Mouse (Mus musculus): ENCODE results near the gene Plcg2.

The Plcg2 gene

GRCm38 (mm10) chr8:117547945-117548344 is 49.9 kb downstream of the Plcg2 start:
- no peak for DNase-seq (ENCODE audit: low spot score)

DNA sequence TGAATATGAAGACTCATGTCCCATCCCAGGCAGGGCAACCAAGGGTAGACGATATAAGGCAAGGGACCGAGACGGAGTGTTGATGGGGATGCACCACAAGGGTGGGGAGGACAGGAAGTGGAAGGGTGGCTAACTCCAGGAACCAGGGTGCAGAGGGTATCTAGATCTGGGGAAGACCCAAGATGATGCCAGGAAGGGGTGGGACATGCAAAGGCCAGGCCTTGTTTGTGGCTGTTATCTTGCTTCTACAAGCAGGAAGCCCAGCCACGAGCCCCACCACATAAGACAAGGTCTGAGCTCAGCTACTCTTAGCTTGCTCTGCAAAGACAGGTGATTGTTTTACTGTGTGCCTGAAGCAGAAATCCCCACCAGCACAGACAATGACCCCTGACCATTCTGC is 50.4 kb downstream of the Plcg2 start:
- DNase-seq (ENCODE audit: low spot score), result peak; percentile 12

DNA sequence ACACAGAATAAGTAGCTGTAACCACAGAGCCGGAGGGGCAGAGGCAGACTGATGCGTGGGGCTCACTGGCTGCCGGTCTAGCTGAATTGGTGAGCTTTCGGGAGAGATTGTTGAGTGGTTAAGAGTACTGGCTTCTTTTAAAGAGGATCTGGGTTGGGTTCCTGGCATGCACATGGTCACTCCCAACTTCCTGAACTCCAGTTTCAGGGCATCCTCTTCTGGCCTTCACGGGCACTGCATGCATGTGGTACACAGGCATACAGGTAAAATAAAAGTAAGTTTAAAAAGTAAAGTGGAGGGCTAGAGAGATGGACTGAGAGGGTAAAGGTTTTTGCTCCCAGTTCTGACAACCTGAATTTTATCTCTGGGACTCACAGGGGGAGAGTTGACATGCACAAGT is 52.4 kb downstream of the Plcg2 start:
- DNase-seq (ENCODE audit: low spot score), result no peak

- DNase-seq (ENCODE audit: low spot score), result no peak
These were observed 62.9 kb downstream of the Plcg2 start for GRCm38 (mm10) chr8:117561014-117561413.

DNA sequence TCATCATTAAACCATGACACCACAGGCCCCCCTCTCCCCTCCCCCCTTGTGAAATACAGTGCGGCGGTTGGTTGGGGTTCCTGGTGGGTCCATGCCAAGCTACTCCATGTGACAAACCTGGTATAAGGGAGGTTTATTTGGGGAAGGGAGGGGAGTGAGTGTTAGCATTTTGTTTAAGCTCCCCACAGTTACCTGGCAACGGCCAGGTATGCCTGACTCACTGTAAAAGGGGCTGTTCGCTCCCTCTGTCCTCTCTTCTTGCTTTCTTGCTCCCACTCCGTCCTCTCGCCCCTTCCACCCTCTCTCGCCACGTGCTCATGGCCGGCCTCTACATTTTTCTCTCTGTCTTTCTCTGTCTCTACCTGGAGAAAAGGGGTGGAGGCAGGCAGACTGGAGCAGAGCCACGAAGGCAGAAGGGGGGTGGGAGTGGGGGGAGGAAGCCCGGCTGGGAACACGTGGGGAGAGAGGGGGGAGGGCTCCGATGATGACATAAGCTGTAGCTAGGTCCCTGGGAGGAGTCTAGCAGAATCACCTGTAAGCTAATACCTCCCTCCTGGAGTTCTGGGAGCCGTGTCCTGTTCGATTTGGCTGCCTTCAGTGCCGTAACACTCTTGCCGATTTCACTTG is 63.8 kb downstream of the Plcg2 start:
- DNase-seq (ENCODE audit: low spot score), result no peak

GRCm38 (mm10) chr8:117562445-117563014 is 64.4 kb downstream of the Plcg2 start:
- DNase-seq (ENCODE audit: low spot score), result no peak

- peak; percentile 34 for DNase-seq (ENCODE audit: low spot score)
These were observed 71.3 kb downstream of the Plcg2 start for GRCm38 (mm10) chr8:117569409-117569808.

GRCm38 (mm10) chr8:117576291-117576785 is 78.2 kb downstream of the Plcg2 start:
- DNase-seq (ENCODE audit: low spot score), result no peak

- DNase-seq (ENCODE audit: low spot score), result no peak
These were observed 79.0 kb downstream of the Plcg2 start for GRCm38 (mm10) chr8:117577059-117577458.

DNA sequence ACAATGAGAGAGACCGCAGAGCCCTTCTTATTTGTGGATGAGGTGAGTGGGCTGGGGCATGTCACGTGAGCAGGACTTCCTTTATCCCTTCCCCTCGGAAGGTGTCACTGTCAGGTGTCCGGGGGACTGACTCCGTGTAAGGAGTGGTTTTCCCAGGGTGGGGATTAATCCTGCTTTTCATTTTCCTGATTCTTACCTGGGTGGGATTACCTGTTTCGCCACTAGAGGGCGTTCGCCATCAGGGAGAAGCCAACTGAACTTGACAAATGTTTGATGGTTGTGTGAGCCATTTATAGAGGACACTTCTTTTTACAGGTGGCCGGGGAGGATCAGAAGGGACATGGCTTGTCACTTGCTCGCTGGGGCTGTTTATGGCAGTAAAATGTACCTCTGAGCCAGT is 79.8 kb downstream of the Plcg2 start:
- DNase-seq (ENCODE audit: low spot score), result peak; percentile 9

DNA sequence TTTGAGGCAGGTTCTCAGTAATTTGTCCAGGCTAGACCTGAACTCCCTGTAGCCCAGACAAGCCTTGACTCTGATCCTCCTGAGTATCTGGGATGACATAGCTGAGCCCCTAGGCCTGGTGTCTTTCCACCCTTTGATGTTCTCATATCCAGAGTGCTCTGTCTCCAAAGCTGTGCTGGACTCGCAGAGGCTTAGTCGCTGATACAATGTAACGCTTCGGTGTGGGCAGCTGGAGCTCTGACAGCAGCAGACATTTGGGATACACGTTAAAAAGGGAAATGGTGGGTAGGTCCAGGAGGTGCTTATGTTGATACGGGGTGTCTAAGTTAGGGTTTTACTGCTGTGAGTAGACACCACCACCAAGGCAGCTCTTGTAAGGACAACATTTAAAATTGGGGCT is 80.8 kb downstream of the Plcg2 start:
- DNase-seq (ENCODE audit: low spot score), result no peak

DNA sequence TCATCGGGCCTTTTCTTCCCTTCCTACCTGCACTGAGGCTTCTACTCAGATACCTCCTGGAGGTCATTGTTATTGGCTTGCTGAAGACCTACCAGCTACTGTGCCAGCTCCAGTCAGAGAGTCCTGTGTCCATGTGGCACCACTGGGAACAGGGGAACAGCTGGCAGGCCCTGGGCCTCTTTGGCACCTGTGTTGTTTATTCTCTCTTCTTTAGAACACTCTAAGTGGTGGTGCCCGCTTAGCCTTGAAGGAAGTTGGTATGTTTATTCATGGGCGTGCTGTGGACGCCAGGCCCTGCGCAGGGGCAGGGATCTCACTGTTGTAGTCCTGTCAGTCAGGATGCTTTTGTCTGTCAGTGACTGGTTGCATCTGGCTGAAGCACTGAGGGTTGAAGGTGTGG is 95.8 kb downstream of the Plcg2 start:
- DNase-seq (ENCODE audit: low spot score), result no peak

DNA sequence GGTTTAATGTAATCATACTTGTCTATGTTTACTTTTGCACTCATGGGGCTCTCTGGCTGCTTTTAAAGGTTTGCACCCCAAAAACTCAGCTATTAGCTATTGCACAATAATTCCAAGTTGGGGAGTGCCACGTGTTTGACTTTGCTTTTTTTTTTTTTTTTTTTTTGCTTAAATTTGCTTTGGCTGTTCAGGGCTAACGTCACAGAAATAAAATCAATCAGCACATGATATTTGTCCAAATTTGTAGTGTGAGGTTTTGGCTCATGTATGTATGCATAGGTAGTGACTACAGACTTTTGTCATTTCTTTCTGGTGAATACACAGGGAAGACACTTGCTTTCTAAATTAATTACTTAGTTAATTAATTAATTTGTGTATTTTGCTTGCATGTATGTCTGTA is 96.9 kb downstream of the Plcg2 start:
- no peak for DNase-seq (ENCODE audit: low spot score)

- no peak for DNase-seq (ENCODE audit: low spot score)
These were observed 98.7 kb downstream of the Plcg2 start for GRCm38 (mm10) chr8:117596777-117597176.

DNA sequence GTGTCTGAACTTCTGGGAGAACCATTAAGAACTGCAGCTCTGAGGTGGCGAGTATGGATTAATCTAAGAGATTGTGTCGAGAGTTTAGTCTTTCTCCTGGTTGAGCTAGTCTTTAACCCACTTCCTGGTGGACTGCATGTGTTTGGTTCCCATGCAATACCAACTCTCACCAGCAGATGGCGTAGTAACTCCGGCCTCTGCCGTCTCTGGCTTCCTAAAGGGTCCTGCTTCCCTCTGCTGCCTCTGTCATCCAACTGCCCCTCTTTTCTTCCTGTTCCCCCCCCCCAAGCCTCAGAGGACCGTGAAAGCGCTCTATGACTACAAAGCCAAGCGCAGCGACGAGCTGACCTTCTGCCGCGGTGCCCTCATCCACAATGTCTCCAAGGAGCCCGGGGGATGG is 102.7 kb downstream of the Plcg2 start:
- peak; percentile 6 for DNase-seq (ENCODE audit: low spot score)

DNA sequence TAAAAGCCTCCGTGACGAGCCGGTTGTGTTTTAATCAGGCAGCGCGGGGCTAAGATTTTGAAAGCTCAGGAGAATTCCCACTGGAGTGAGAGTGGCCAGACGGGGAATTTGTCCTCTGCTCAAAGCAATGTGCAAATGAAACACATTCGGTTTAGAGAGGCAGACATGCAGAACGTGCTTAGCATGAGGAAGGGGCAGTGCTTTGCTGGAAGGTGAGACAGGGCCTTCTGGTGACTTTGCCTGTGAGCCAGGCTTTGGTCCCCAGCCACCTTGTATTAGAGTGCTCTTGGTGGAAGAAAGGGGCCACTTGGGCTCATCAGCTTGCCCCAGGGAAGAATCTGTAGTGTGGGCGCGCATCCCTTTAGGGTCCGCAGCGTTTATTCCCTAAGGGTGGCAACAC is 106.0 kb downstream of the Plcg2 start:
- DNase-seq (ENCODE audit: low spot score), result no peak

GRCm38 (mm10) chr8:117604671-117605070 is 106.6 kb downstream of the Plcg2 start:
- no peak for DNase-seq (ENCODE audit: low spot score)

- no peak for DNase-seq (ENCODE audit: low spot score)
These were observed 107.1 kb downstream of the Plcg2 start for GRCm38 (mm10) chr8:117605201-117605600.

DNA sequence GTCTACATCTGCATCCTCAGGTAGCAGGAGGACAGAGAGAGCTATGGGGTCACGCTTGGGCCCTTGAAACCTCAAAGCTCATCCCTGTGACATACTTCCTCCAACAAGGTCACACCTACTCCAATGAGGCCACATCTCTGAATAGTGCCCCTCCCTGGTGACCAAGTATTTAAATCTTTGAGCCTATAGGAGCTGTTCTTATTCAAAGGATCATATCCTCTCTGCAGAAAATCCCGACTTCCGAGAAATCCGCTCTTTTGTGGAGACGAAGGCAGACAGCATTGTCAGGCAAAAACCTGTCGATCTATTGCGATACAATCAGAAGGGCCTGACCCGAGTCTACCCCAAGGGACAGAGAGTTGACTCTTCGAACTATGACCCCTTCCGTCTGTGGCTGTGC is 112.4 kb downstream of the Plcg2 start:
- no peak for DNase-seq (ENCODE audit: low spot score)

GRCm38 (mm10) chr8:117612861-117613260 is 114.8 kb downstream of the Plcg2 start:
- DNase-seq (ENCODE audit: low spot score), result no peak

GRCm38 (mm10) chr8:117626040-117626838 is 128.1 kb downstream of the Plcg2 start:
- peak; percentile 39 for DNase-seq (ENCODE audit: low spot score)

- DNase-seq (ENCODE audit: low spot score), result no peak
These were observed 129.0 kb downstream of the Plcg2 start for GRCm38 (mm10) chr8:117627096-117627495.

GRCm38 (mm10) chr8:117632532-117632931 is 134.4 kb downstream of the Plcg2 start:
- no peak for DNase-seq (ENCODE audit: low spot score)
